Mouse (Mus musculus) CH12.LX (cell line): ENCODE results near the gene Ddx20.

Source experiments
- EP300 ChIP-seq: IDR thresholded peaks from 2 replicates; pipeline ENCODE4 v1.6.1; 2011; ENCODE audit warnings: low read length, improper control_type of control experiment
- NRF1 ChIP-seq: IDR thresholded peaks from 2 replicates; pipeline ENCODE4 v1.6.1; 2014; ENCODE audit warnings: low read depth, mild to moderate bottlenecking, inconsistent platforms, low read length, improper control_type of control experiment, moderate library complexity
- UBTF ChIP-seq: IDR thresholded peaks from 2 replicates; pipeline ENCODE4 v1.6.1; 2012; ENCODE audit warnings: low read depth, mild to moderate bottlenecking, inconsistent platforms, low read length, improper control_type of control experiment, moderate library complexity
- ZKSCAN1 ChIP-seq: IDR thresholded peaks from 2 replicates; pipeline ENCODE4 v1.6.1; 2012; ENCODE audit warnings: low read depth, inconsistent platforms, low read length, improper control_type of control experiment, borderline replicate concordance

- TF ChIP-seq NRF1 (no peak), EP300 (no peak), UBTF (no peak), ZKSCAN1 (no peak)
Observed at GRCm38 (mm10) chr3:105674595-105675218, 12.7 kb downstream of the Ddx20 start.
